Mouse (Mus musculus) cerebellum, postnatal 14 days (tissue): Measurements from ENCODE around the gene Msh5.

Source experiments
- DNase-seq, 2 experiments: peaks; one replicate each; pipeline ENCODE4 v3.0.0; 2021; ENCODE audit warnings: mixed read lengths in 2 of 2

Gene Msh5

GRCm38 (mm10) chr17:35046681-35047455, at the start of gene Msh5:
Gene Msh5, minus strand, starts transcription at chr17:35046745.
- peak; percentile 98 for DNase-seq

GRCm38 (mm10) chr17:35094475-35095365, 48.2 kb upstream of the Msh5 start:
- no peak for DNase-seq

GRCm38 (mm10) chr17:35092403-35093198, 46.1 kb upstream of the Msh5 start:
- peak in 1 of 2 experiments; percentile 45 for DNase-seq

- DNase-seq, result peak; percentile 84 to 89
Measured at GRCm38 (mm10) chr17:35090166-35090932, 43.8 kb upstream of the Msh5 start.

- DNase-seq, result peak; percentile 94 to 97
Measured at GRCm38 (mm10) chr17:35088825-35089644, 42.5 kb upstream of the Msh5 start, which contains the start of gene Abhd16a. Gene Abhd16a, plus strand, starts transcription at chr17:35089263.

GRCm38 (mm10) chr17:35088151-35088550, 41.6 kb upstream of the Msh5 start:
- DNase-seq, result peak in 1 of 2 experiments; percentile 37

GRCm38 (mm10) chr17:35085208-35085865, 38.8 kb upstream of the Msh5 start, which contains the start of gene Ly6g6f:
Gene Ly6g6f, minus strand, starts transcription at chr17:35085610.
- no peak for DNase-seq

GRCm38 (mm10) chr17:35083929-35084497, 37.5 kb upstream of the Msh5 start:
- DNase-seq, result no peak

GRCm38 (mm10) chr17:35082841-35083576, 36.5 kb upstream of the Msh5 start:
- DNase-seq, result peak; percentile 61 to 75

- no peak for DNase-seq
Measured at GRCm38 (mm10) chr17:35080710-35081109, 34.2 kb upstream of the Msh5 start.

GRCm38 (mm10) chr17:35080248-35080647, 33.7 kb upstream of the Msh5 start:
- no peak for DNase-seq

- no peak for DNase-seq
Measured at GRCm38 (mm10) chr17:35079778-35080177, 33.2 kb upstream of the Msh5 start.

GRCm38 (mm10) chr17:35077786-35078233, 31.3 kb upstream of the Msh5 start, which contains the start of gene Ly6g6d:
Gene Ly6g6d, minus strand, starts transcription at chr17:35078065.
- peak; percentile 40 to 54 for DNase-seq

- peak in 1 of 2 experiments; percentile 33 for DNase-seq
Measured at GRCm38 (mm10) chr17:35077285-35077684, 30.7 kb upstream of the Msh5 start.

GRCm38 (mm10) chr17:35076507-35077176, 30.1 kb upstream of the Msh5 start, which contains the start of gene Ly6g6e:
Gene Ly6g6e, plus strand, starts transcription at chr17:35076902.
- DNase-seq, result no peak

- DNase-seq, result peak; percentile 80 to 88
Measured at GRCm38 (mm10) chr17:35074097-35074496, 27.6 kb upstream of the Msh5 start.

GRCm38 (mm10) chr17:35071454-35071853, 24.9 kb upstream of the Msh5 start:
- peak; percentile 22 to 44 for DNase-seq

- peak; percentile 87 to 90 for DNase-seq
Measured at GRCm38 (mm10) chr17:35070556-35071229, 24.1 kb upstream of the Msh5 start.
